Mouse (Mus musculus) brown adipose tissue, adult 24 weeks (tissue): ENCODE data around the gene Sorcs1. TPM values are rescaled to one million over a fixed set of nuclear protein-coding genes. Genes with fewer than 3 reads are reported as not detected.

Source experiments
- H3K27ac ChIP-seq: fragments of 200-500 bp; replicated peaks from 2 replicates; pipeline ENCODE4 v1.5.1; 2012; ENCODE audit warnings: low read depth, mild to moderate bottlenecking, low read length
- H3K4me1 ChIP-seq: fragments of 200-500 bp; 2 replicates; pipeline ENCODE4 v1.6.1; 2012; ENCODE audit warnings: low read length, mixed read lengths; ENCODE audit not compliant: control insufficient read depth, insufficient read depth, insufficient read length
- H3K4me3 ChIP-seq: fragments of 200-500 bp; 2 replicates; pipeline ENCODE4 v1.5.1; 2012; ENCODE audit warnings: low read depth, mild to moderate bottlenecking, low read length, moderate library complexity; ENCODE audit not compliant: insufficient read depth
- polyA plus RNA-seq: library from polyadenylated mRNA; stranded (reverse); fragments of >200 nt; gene quantifications from 2 replicates; pipeline ENCODE4 v1.2.4, GENCODE M21; 2012; ENCODE audit not compliant: missing spikeins, insufficient read depth, insufficient read length

Sorcs1 gene
- polyA plus RNA-seq, 1 experiment: not detected

- H3K4me1 ChIP-seq: no peaks in the 10 kb centered on the region
- no peak overlapping the region for H3K27ac ChIP-seq
- H3K4me3 ChIP-seq: no peak overlapping the region
These were observed 66.8 kb downstream of the Sorcs1 start for GRCm38 (mm10) chr19:50611619-50612018.

DNA sequence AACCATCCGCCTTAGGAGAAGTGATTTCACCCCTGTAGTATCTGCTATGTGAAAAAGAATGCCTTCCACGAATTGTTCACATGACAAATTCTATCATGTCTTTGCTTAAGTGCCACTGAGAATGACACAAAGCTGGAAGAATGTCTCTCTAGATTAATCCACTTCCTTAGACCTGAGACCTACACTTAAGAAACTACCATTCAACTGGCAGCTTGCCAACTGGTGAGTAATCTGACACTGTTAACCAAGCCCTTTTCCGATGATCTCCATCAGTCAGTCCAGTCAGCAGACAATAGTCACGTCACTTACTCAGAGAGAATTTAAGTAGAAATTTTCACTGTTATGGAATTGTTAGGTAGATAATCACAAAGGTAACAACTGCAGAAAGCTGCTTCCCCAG is 74.6 kb downstream of the Sorcs1 start:
- H3K4me1 ChIP-seq: no peaks in the 10 kb centered on the region
- no peak overlapping the region for H3K4me3 ChIP-seq
- no peak overlapping the region for H3K27ac ChIP-seq

- no peak overlapping the region for H3K27ac ChIP-seq
- no peaks in the 10 kb centered on the region for H3K4me1 ChIP-seq
- H3K4me3 ChIP-seq: no peak overlapping the region
These were observed 75.1 kb downstream of the Sorcs1 start for GRCm38 (mm10) chr19:50603380-50603779.

DNA sequence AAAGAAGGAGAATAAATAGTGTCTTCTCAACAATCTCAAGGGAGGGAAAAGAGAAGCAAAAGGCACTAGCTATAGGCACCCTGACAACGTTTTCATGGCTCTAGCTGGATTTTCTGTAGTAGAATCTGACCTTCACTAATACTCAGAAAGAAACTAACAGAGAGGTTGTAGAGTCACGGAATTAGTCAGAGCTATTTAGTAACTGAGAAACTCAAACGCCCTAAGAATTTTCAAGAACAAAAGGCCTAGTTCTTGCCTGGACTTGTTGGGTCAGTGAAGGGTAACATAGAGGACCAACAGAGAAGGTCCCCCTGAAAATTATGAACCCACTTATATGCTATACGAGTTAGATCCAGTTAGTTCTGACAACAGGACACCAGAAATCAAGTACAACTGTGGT is 81.1 kb downstream of the Sorcs1 start:
- H3K4me1 ChIP-seq: no peaks in the 10 kb centered on the region
- no peak overlapping the region for H3K27ac ChIP-seq
- H3K4me3 ChIP-seq: no peak overlapping the region

GRCm38 (mm10) chr19:50586182-50586581 is 92.3 kb downstream of the Sorcs1 start:
- H3K4me3 ChIP-seq: no peak overlapping the region
- no peaks in the 10 kb centered on the region for H3K4me1 ChIP-seq
- H3K27ac ChIP-seq: no peak overlapping the region

GRCm38 (mm10) chr19:50582952-50583351 is 95.5 kb downstream of the Sorcs1 start:
- Histone ChIP-seq H3K4me1 (no peaks in the 10 kb centered on the region), H3K4me3 (no peak overlapping the region), H3K27ac (no peak overlapping the region)

DNA sequence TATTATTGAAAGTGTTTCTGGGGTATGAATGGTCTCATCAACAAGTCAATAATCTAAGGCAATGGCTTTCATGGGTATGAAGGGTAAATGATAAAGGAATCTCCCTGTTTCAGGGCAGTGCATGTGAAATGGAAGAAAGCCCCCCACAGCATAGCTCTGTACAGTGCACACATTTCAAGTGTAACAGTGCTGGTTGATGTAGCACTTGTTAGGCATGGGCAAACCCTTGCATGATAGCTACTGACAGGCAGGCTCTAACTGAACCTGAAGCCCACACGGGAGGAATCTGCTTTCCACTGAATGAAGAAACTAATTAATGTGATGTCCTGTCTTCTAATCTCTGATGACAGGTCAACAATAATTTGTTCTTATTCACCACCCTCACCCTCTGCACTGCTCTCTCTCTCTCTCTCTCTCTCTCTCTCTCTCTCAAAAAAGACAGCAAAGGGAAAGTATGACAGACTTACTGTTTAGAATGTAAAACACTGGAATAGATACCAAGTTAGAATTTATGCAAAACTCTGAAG is 108.7 kb downstream of the Sorcs1 start:
- H3K4me3 ChIP-seq: no peak overlapping the region
- H3K4me1 ChIP-seq: no peaks in the 10 kb centered on the region
- no peak overlapping the region for H3K27ac ChIP-seq

- Histone ChIP-seq H3K27ac (no peak overlapping the region), H3K4me3 (no peak overlapping the region)
These were observed 112.1 kb downstream of the Sorcs1 start for GRCm38 (mm10) chr19:50566306-50566705.

GRCm38 (mm10) chr19:50558771-50559170 is 119.7 kb downstream of the Sorcs1 start:
- no peak overlapping the region for H3K27ac ChIP-seq
- no peaks in the 10 kb centered on the region for H3K4me1 ChIP-seq
- H3K4me3 ChIP-seq: no peak overlapping the region

More at GRCm38 (mm10) chr19:50566306-50566705, 112.1 kb downstream of the Sorcs1 start:
- no peaks in the 10 kb centered on the region for H3K4me1 ChIP-seq

DNA sequence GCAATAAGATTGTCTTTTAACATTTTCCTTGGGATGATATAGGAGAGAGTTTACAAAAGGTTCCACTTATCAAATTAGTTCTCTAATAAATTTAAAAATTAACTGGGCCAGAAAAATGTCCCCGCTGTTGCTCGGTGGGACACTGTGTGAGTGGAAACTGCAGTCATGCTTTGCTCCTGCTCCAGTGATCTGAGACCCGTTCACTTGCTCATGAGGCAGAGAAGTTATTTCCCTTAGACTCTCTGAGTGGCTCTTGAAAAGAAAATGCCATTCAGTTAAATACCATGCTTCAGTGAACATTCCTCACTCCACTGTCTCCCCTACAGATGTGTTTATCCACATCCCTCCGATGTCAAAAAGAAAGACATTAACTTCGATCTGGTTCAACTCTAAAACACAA is 144.4 kb downstream of the Sorcs1 start:
- Histone ChIP-seq H3K4me3 (no peak overlapping the region), H3K27ac (no peak overlapping the region), H3K4me1 (no peaks in the 10 kb centered on the region)

DNA sequence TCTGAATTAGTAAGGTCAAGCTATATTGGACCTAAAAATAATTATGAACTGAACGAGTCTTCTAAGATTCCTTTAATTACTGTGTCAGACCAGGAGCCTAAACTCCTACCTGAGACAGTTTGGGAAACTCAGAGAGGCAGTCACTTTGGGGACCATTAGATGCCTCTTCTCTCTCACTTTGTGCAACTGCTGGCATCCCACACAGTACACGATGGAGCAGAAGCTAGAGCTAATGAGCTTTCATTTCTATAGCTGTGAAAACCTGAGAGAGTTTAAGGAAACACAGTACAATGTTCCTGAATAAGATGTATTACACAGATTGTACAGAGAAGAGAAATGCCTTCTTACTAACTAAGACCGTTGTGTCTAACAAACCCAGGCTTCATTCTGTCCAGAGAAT is 150.6 kb downstream of the Sorcs1 start:
- no peak overlapping the region for H3K4me3 ChIP-seq
- H3K4me1 ChIP-seq: no peaks in the 10 kb centered on the region
- H3K27ac ChIP-seq: no peak overlapping the region

GRCm38 (mm10) chr19:50526094-50526493 is 152.4 kb downstream of the Sorcs1 start:
- Histone ChIP-seq H3K27ac (no peak overlapping the region), H3K4me3 (no peak overlapping the region), H3K4me1 (no peaks in the 10 kb centered on the region)

DNA sequence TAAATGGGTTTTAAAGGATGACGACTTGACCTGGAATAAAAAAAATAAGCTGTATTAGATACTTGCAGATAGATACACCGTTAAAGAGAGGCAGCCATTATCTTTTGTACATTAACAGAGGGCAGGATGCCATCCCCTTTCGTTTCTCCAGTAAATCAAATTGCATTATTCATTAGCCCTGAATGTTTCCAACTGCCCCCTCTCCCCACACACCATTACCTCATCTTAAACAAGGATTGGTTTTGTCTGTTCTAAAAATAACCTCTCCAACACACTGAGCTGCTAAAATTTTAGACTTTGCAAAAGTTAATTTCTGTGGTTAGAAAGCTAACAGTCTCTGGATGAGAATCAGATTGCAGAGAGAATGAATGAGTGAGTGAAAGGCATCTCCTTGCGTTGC is 156.5 kb downstream of the Sorcs1 start:
- no peaks in the 10 kb centered on the region for H3K4me1 ChIP-seq
- no peak overlapping the region for H3K27ac ChIP-seq
- no peak overlapping the region for H3K4me3 ChIP-seq

- no peak overlapping the region for H3K27ac ChIP-seq
- H3K4me1 ChIP-seq: no peaks in the 10 kb centered on the region
- H3K4me3 ChIP-seq: no peak overlapping the region
These were observed 163.3 kb downstream of the Sorcs1 start for GRCm38 (mm10) chr19:50515059-50515673.

- Histone ChIP-seq H3K4me3 (no peak overlapping the region), H3K4me1 (no peaks in the 10 kb centered on the region), H3K27ac (no peak overlapping the region)
These were observed 164.1 kb downstream of the Sorcs1 start for GRCm38 (mm10) chr19:50514309-50514830.

GRCm38 (mm10) chr19:50502816-50503215 is 175.6 kb downstream of the Sorcs1 start:
- Histone ChIP-seq H3K4me1 (no peaks in the 10 kb centered on the region), H3K27ac (no peak overlapping the region), H3K4me3 (no peak overlapping the region)
